Mouse (Mus musculus) Patski (cell line): ENCODE measurements around the gene Gm20604. TPM values are rescaled to one million over a fixed set of nuclear protein-coding genes. Genes with fewer than 3 reads are reported as not detected.
A peak's percentile ranks its signal among the peaks of the same experiment; 100 is the strongest.

Source experiments
- ATAC-seq: fragments of 100-300 bp; one replicate; pipeline ENCODE4 v1.8.0; 2021
- CTCF ChIA-PET: fragments of 350-600 bp; sonication (Branson Sonifier 250); formaldehyde crosslinking; loops from one replicate; lab custom pipeline; 2022; ENCODE audit warnings: inconsistent platforms; lab: Charles Lee
- POLR2A ChIA-PET: fragments of 350-600 bp; sonication (Branson Sonifier 250); formaldehyde crosslinking; loops from one replicate; lab custom pipeline; 2022; ENCODE audit warnings: antibody characterized with exemption, inconsistent platforms; lab: Charles Lee
- DNase-seq: peaks from one replicate; pipeline ENCODE4 v3.0.0-alpha.2; 2011; ENCODE audit warnings: low read depth, low spot score
- H3K27me3 ChIP-seq: fragments of 371-371 bp; one replicate; pipeline ENCODE4 v1.5.1; 2021
- CTCF ChIP-seq: fragments of 100-300 bp; IDR thresholded peaks from one replicate; pipeline ENCODE4 v1.5.1; 2021
- in situ Hi-C: fragments of 300-500 bp; cut with MboI; formaldehyde crosslinking; loops from 3 replicates; pipeline ENCODE4 v1.11.1; 2018; ENCODE audit warnings: low pct_unique_long_range_greater_than_20kb, mixed read lengths
- polyA plus RNA-seq: library from polyadenylated mRNA; unstranded; gene quantifications from one replicate; pipeline ENCODE4 v1.2.3, GENCODE M21; 2021

The Gm20604 gene
- polyA plus RNA-seq, 1 experiment from 2014 or later, result 9.5 TPM

- ChIA-PET CTCF (interaction anchor here (0.9 to 1.5 kb wide), 6 partner anchors 12 to 182 kb away, joined by 3 to 5 read pairs (median 4); no protein-coding TSS in a partner anchor), POLR2A (interaction anchor here (1.2 kb wide), 1 partner anchor 9 kb away, joined by 3 read pairs; no protein-coding TSS in a partner anchor)
- in situ Hi-C loops, result loop anchor here (5.0 kb wide), 3 partner anchors 71 to 181 kb away; no protein-coding TSS in a partner anchor
- H3K27me3 ChIP-seq, result no peaks in the 10 kb centered on the region
- no peak for TF ChIP-seq CTCF
- DNase-seq, result no peak
- ATAC-seq, result peak; percentile 17
Observed at GRCm38 (mm10) chr12:102708220-102708619, 50.3 kb downstream of the Gm20604 start.

GRCm38 (mm10) chr12:102706833-102707463 lies 51.5 kb downstream of the Gm20604 start:
- no peaks in the 10 kb centered on the region for H3K27me3 ChIP-seq
- ChIA-PET CTCF (interaction anchor here (1.3 kb wide), 1 partner anchor 13 kb away, joined by 3 read pairs; no protein-coding TSS in a partner anchor), POLR2A (no interaction called here)
- in situ Hi-C loops, result loop anchor here (5.0 kb wide), 3 partner anchors 70 to 180 kb away; no protein-coding TSS in a partner anchor
- DNase-seq (no peak), ATAC-seq (no peak)
- no peak for TF ChIP-seq CTCF

- DNase-seq (no peak), ATAC-seq (no peak)
- ChIA-PET POLR2A (no interaction called here), CTCF (interaction anchor here (1.0 to 1.6 kb wide), 8 partner anchors 8 to 179 kb away, joined by 3 to 4 read pairs (median 3); no protein-coding TSS in a partner anchor)
- H3K27me3 ChIP-seq, result no peaks in the 10 kb centered on the region
- in situ Hi-C loops, result loop anchor here (5.0 kb wide), 3 partner anchors 69 to 179 kb away; no protein-coding TSS in a partner anchor
- no peak for TF ChIP-seq CTCF
Observed at GRCm38 (mm10) chr12:102705906-102706640, 52.4 kb downstream of the Gm20604 start.

GRCm38 (mm10) chr12:102705216-102705871 lies 53.1 kb downstream of the Gm20604 start:
- H3K27me3 ChIP-seq, result no peaks in the 10 kb centered on the region
- POLR2A ChIA-PET, result interaction anchor here (0.6 to 1.5 kb wide), 2 partner anchors 10 to 38 kb away, joined by 3 read pairs; no protein-coding TSS in a partner anchor
- CTCF ChIA-PET, result interaction anchor here (0.6 to 1.6 kb wide), 10 partner anchors 9 to 178 kb away, joined by 3 to 4 read pairs (median 3); no protein-coding TSS in a partner anchor
- in situ Hi-C loops, result loop anchor here (5.0 kb wide), 3 partner anchors 68 to 178 kb away; no protein-coding TSS in a partner anchor
- peak; percentile 44 for ATAC-seq
- DNase-seq, result no peak
- TF ChIP-seq CTCF, result no peak

- DNase-seq (no peak), ATAC-seq (peak; percentile 63)
- no peak for TF ChIP-seq CTCF
- H3K27me3 ChIP-seq, result no peaks in the 10 kb centered on the region
- in situ Hi-C loops, result loop anchor here (5.0 kb wide), 3 partner anchors 67 to 177 kb away; no protein-coding TSS in a partner anchor
- ChIA-PET CTCF (interaction anchor here (0.6 to 1.6 kb wide), 6 partner anchors 10 to 130 kb away, joined by 3 to 4 read pairs (median 4); no protein-coding TSS in a partner anchor), POLR2A (interaction anchor here (0.6 to 1.5 kb wide), 3 partner anchors 9 to 130 kb away, joined by 3 to 4 read pairs (median 3); no protein-coding TSS in a partner anchor)
Observed at GRCm38 (mm10) chr12:102704457-102705198, 53.8 kb downstream of the Gm20604 start, which contains the start of gene Itpk1. Gene Itpk1, minus strand, starts transcription at chr12:102704930.

- ATAC-seq (peak; percentile 4), DNase-seq (no peak)
- ChIA-PET CTCF (interaction anchor here (1.4 to 2.4 kb wide), 4 partner anchors 11 to 125 kb away, joined by 3 to 11 read pairs (median 6); no protein-coding TSS in a partner anchor), POLR2A (interaction anchor here (0.8 to 1.5 kb wide), 4 partner anchors 9 to 129 kb away, joined by 3 to 4 read pairs (median 3); no protein-coding TSS in a partner anchor)
- in situ Hi-C loops, result no loop called here
- TF ChIP-seq CTCF, result no peak
- no peaks in the 10 kb centered on the region for H3K27me3 ChIP-seq
Observed at GRCm38 (mm10) chr12:102703921-102704408, 54.5 kb downstream of the Gm20604 start.

GRCm38 (mm10) chr12:102703441-102703840 lies 55.0 kb downstream of the Gm20604 start:
- ChIA-PET POLR2A (interaction anchor here (0.8 to 1.5 kb wide), 4 partner anchors 8 to 129 kb away, joined by 3 to 4 read pairs (median 3); no protein-coding TSS in a partner anchor), CTCF (interaction anchor here (1.1 to 2.4 kb wide), 8 partner anchors 10 to 127 kb away, joined by 3 to 11 read pairs (median 4); no protein-coding TSS in a partner anchor)
- no peak for ATAC-seq
- no peak for DNase-seq
- no peaks in the 10 kb centered on the region for H3K27me3 ChIP-seq
- in situ Hi-C loops, result no loop called here
- TF ChIP-seq CTCF, result no peak

GRCm38 (mm10) chr12:102703111-102703412 lies 55.4 kb downstream of the Gm20604 start:
- POLR2A ChIA-PET, result interaction anchor here (0.8 to 1.1 kb wide), 2 partner anchors 52 to 55 kb away, joined by 3 read pairs; no protein-coding TSS in a partner anchor
- in situ Hi-C loops, result no loop called here
- CTCF ChIA-PET, result interaction anchor here (1.1 to 2.4 kb wide), 10 partner anchors 9 to 126 kb away, joined by 3 to 11 read pairs (median 4); no protein-coding TSS in a partner anchor

More at GRCm38 (mm10) chr12:102703111-102703412, 55.4 kb downstream of the Gm20604 start:
- no peak for DNase-seq
- H3K27me3 ChIP-seq, result no peaks in the 10 kb centered on the region
- TF ChIP-seq CTCF, result no peak
- ATAC-seq, result no peak
